Mouse (Mus musculus): ENCODE data around the gene F13a1.

- no peak for TF ChIP-seq POLR2A (IDR thresholded peaks at IDR 0.05; ENCODE audit: borderline replicate concordance, control insufficient read depth, low read depth, low read length)
- TF ChIP-seq CTCF (IDR thresholded peaks at IDR 0.05; ENCODE audit: control insufficient read depth, insufficient read depth, low read length) = no peak
These were observed 146.6 kb downstream of the F13a1 start for GRCm38 (mm10) chr13:36903447-36903846.
